Mouse (Mus musculus): ENCODE data around the gene 4930412O13Rik.

Gene 4930412O13Rik

DNA sequence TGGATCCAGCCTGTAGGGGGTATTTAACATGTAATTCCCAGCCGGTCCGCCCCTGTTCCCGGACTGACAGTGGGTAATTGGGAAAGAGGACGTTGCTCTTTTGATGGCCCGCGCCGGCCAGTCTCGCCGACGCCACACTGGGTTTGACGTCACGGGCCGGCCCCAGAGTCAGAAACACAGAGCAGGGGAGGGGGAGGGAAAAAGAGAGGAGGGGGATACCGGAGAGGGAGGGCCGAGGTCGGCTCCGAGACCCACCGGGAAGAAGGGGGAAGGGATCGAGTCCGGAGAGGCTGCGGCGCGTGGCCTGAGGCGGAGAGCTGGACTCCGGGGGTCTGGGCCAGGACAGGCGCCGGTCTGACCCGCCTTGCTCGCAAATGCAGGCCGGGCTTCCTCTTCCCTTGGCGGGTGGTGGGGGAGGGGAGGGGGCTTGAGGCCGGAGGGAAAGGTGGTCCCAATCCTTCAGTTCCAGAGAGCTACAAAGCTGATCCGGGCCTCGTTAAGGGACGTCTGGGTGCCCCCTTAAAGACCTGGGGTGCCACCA, at the start of gene 4930412O13Rik:
TSS of gene 4930412O13Rik (plus strand) at position 202 of the 541 bp plus-strand sequence.
- no peak for DNase-seq (ENCODE audit: low spot score)

DNA sequence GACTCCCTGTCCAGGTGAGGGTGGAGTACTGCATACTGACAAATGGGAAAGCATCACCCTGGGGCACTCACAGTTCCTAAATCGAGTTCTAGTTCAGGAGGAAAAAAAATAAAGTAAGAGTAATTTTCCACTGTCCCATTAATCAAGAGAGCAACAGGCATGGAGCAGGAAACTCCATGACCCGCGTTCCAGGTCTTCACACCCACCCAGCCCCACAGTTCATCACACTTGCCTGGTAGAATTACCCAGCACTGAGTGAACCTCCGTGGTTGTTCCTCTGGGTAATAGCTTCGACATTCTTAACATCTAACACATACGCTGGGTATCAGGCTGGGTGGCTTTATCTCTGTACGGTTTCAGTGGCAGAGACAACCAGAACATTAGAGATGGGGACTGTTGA, 47.3 kb upstream of the 4930412O13Rik start:
- no peak for DNase-seq (ENCODE audit: low spot score)

DNA sequence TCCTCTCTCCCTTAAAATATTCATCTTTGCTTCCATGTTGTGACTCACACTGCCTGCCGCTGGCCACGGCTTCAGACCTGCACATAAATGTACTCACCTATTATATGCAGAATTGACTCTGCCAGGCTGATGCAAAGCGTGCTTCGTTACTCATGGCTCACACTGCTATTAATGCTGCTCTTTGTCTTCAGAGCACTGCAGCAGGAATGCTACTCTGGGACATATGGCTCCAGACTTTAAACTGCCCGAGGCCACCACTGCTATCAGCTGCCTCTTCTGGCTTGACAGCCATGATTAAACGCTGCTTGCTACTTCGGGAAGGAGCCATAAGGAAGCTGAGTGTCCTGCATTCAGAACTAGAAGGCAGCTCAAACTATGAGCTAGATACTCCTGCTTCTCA, 45.9 kb upstream of the 4930412O13Rik start:
- no peak for DNase-seq (ENCODE audit: low spot score)

DNA sequence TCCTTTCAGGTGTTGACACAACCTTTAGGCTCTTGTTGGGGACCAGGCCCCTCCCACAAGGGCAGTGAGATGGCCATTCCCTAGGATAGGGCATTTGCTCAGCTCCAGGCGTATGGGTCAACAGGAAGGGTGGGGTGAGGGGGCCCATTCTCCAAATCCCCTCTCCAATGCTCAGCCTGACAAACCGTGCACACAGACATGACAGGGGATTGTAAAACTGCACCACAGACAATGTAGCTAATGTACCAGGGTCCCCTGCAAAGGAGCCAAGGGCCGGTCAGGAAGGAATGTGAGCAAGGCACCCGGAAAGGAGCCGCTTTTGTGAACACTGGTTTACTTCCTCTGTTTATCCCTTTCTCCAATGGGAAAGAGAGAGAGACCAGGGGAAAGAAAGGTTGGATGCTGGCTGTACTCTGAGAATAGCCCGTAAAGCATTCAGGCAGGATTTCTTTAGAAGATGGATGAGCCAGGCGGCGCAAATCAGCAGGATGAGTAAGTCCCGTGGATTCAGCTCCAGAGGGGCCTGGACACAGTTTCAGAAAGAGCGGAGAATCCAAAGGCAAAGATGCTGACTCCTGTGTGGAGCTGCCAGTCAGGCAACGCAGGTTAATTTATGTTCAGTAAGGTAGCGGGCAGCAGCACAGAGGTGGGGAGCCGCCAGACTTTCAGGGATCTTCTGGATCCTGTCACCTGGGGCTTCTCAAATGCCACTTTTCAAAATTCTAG, 28.0 kb upstream of the 4930412O13Rik start:
- no peak for DNase-seq (ENCODE audit: low spot score)

DNA sequence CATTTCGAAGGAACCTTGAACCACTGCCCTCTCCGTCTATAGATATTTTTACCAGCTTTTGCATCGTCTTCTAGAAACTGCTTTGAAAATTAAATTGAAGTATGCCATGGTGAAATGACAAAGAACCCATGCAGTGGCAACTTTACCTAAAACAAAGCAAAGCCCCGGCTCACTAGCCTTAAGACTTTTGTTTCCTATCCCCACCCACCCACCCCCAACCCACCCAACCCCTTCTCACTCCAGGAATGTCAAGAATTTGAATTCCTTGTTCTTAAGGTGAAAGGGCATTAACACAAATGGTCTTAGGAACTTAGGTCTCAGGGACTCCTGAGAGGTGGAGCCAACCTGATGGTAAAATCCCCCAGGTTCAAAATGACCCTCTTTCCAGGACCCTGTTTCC, 25.2 kb upstream of the 4930412O13Rik start:
- no peak for DNase-seq (ENCODE audit: low spot score)

DNA sequence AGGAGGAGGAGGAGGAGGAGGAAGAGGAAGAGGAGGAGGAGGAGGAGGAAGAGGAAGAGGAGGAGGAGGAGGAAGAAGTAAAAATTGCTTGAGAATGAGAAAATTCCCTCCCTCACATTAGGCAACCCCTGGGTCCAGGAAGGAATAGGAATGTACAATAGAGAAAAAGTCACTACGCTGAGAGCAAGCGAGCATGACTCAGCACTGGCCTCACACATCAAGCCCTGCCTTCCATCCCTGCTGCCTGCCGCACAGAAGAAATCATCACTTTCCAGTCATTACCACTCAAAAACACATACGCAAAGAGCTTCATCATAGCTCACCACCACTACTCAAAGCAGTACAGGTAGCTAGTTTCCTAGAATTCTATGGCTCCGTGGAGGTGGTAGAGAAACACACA, 20.4 kb upstream of the 4930412O13Rik start:
- no peak for DNase-seq (ENCODE audit: low spot score)

DNA sequence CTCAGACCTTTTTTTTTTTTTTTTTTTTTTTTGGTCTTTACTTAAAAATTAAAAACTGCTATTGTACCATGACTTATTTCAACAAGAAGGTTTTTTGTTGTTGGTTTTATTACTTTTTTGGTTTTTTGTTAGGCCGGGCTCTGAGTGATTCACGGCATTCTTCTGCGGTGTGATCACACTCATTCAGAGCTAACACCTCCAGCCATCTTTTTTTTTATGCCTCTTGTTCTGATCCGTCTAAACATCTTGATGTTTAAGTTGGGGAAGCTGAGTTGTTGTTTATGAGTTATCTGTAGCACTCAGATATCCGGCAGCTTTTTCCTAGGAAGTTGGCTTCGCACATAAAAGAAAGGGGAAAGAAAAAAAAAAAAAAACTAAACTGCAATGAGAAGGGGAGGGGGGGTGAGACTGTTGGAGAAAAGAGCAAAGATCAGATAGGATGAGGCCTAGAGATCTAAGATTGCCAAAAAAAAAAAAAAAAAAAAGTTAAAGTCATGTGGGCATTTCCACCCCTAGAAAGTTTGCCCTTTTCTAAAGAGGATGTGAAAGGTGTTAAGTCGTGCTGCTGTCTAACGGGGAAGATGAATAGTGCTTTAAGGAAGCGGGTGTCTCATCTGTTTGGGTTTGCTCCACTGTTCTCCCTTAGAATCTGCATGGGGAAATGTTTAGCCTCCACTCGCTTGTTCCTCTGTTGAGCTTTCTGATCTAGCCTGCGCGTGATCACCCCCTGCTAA, 13.8 kb upstream of the 4930412O13Rik start:
- DNase-seq (ENCODE audit: low spot score), result no peak

DNA sequence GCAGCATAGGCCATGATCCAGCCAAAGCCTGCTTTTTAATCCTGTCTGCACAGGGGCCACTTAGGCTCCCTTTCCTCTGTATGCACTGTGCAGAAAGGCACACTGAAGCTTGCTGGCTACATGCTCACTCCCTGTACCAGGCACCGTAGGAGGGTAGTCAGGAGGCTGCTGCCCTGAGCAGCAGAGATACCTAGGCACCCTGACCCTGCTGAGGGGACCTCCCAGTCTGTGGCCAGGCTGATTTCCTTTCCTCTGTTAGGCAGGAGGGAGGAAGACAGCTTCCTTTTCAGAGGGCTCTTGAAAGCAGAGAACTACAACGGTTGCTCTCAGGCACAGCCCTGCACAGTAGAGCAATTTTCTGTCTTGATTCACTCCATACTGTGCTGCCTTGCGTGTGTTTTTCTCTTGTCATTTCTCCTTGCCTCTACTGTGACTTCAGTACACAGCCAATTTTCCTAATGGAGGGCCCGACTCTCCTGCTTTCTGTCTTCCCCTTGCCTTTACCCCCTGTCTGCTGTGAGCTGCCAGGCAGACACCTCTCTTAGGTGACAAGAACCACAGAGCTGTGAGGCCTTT, 9.8 kb upstream of the 4930412O13Rik start:
- DNase-seq (ENCODE audit: low spot score), result no peak

DNA sequence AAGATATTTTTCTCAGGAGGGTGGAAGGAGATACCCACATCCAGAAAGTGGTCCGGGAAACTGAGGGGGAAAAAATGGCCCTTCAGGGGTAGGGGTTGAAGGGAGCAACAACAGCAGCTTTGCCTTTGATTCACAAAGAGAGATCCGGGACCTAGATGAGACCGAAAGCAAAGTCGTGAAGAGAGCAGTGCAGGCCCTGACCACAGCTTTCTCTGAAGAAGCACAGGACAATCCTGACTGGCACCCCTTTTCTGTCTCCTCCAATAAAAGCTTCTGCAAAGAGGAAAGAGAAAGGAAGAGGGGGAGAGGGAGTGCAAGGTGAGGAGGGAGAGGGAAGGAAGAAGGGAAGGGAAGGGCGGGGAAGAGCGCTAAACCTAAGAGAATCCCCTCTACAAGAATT, 9.3 kb upstream of the 4930412O13Rik start:
- no peak for DNase-seq (ENCODE audit: low spot score)

DNA sequence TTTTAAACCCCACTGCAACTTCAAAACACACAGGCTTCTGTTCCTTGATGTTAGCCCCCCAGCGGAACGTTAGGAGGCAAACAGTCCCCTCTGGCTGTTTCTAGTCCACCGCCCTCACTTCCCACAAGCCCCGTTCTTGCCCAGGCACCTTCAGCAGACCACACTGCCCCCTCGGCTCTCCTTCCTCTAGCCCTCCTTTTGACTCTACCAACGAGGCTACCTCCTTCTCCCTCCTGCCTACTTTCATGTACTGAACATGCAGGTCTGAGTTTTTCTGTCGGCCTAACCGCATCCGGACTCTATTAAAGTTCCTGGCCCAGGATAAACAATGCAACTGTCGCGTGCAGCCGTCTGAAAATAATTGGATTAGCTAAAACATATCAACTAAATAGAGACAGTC, 8.4 kb upstream of the 4930412O13Rik start:
- DNase-seq (ENCODE audit: low spot score), result no peak

DNA sequence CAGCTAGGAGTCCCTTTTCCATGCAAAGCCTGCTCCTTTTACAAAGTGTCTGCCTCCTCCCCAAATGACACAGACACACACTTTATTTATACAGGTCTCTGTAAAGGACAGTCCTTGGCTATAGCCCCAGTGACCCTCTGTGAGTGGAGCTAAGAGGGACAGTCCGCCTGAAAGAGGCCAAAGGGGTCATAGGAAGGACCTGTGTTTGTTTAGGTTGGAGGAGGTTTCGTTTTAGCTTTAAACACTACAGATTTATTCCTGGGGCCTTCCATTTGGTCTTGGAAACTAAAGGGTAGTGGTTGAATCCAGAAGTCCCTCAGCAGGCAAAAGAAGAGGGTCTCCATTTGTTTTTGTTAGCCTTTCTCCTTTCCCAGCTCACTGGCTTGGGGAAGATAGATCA, 7.3 kb upstream of the 4930412O13Rik start:
- no peak for DNase-seq (ENCODE audit: low spot score)

DNA sequence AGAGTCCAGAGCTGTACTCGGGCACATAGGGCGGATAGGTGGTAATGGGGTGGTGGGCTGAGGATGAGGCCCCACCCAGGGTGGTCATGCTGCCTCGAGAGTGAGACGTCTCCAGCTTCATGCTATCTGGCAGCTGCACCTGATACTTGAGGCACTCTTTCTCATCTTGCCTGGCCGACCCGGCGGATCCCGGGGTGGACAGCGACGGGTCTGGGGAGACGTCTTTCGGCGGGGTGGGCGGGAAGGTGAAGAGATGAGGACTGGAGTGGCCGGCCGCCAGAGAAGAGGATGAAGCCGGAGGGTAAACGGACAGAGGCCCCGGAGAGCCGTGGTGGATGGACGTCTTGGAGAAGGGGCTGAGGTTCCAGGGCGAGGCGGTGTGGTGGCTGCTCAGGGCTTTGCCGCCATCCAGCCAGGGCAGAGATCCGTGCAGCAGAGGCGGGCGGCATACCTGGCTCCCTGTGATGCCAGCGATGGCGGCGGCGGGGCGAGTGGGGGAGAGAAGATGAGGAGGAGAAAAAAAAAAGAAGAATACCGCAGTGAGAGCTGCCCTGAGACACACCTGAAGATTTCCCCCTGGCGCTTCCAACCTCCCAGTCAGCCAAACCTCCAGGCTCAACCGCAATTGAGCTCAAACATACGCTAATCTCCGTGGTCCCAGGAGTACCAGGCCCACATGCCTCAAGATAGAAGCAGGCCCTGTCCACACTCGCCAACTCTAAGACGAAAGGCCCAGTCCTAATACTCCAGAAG, 6.4 kb upstream of the 4930412O13Rik start:
- no peak for DNase-seq (ENCODE audit: low spot score)

DNA sequence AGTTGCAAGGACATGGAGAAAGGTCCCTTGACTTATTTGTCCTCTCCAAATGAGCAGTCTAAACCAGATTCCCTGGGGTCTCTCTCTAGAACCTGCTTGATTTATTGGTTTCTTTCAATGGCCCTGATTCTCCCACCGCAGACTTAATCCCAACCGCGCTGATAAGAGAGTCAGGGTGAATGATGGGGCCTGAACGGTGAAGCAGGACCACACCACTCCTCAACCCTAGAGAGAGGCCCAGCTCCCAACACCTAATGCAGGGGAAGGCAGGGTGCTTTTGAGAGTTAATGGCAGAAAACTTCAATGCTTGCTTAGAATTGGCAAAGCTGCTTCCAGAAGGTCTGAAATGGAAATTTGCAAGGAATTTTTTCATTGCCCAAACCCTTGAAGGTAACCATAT, 5.8 kb upstream of the 4930412O13Rik start:
- DNase-seq (ENCODE audit: low spot score), result no peak

DNA sequence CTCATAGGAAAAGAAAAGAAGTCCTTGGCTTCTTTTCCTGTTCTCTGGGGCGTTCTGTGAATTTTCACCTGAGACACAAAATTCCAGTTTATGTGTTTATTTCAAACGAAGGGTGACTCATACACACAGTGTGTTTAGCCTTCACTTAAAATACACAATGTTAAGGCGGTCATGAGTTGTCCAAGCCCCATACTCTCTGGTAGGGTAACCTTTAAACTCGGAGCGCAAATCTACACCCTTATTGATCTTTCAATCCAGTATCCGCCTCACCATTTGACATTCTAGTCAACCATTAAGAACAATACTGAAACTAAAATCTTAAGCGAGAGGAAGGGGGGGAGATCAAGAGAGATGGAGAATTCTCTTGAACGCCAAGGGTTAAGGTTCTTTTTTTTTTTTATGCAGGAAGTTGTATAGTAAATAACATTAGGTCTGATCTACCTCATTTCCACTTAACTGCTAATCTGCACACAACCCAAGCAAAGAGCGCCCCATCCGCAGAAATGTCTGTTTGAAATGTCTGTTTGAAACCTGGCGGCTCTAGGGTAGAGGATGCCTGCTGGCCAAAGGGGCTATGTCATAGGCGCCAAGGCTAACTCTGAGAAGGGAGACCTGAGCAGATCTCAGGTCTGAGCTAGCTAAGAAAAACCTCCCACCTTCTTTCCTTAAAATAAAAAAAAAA, 5.2 kb upstream of the 4930412O13Rik start:
- no peak for DNase-seq (ENCODE audit: low spot score)

DNA sequence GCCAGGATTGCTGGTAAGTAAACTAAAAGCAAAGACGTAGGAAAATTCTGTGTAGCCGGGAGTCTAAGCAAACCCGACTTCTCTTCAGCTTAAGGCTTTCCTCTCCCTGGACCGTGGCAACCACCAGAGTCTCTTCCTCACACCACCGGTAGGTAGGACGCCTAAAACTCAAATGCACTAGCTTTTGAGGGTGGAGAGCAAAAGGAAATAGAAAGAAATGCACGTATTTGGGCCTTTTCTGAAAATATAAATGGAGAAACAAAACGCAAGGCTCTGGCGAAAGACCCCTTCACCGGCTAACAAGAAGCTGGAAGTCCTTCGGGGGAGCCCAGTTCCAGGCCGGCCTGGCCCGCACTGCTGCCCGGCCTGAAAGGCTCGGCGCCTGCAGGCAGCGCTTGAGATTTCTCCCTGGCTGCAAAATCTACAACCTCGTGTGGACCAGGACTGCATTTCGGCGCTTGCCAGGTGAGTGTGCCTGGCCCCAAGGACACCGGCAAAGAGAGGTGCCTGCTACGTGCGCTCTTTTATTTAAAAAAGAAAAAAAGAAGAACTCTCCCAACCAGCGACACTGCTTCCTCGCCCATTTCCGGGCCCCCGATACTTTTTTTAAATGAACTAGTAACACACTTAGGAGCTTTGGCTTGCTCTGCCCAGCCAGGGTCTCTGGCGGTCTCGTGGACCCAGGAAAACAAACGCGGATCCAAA, 4.3 kb upstream of the 4930412O13Rik start:
- no peak for DNase-seq (ENCODE audit: low spot score)

DNA sequence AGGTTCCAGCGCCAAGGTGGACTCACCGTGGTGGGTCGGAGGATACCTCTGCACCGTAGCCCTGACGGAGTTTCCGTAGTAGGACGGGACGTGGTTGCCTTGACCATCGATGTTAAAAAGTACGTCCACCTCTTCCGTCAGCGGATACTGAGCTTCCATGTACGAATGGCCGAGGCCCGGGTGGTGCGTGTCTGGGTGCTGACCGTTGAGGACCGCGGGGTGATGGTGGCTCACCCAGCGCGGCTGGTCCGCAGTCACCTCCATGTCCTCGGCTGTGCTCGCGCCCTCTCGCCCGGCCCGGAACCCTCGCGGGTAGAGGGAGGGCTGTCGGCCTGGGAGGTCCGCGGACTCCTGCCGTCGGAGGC, 3.7 kb upstream of the 4930412O13Rik start:
- no peak for DNase-seq (ENCODE audit: low spot score)

DNA sequence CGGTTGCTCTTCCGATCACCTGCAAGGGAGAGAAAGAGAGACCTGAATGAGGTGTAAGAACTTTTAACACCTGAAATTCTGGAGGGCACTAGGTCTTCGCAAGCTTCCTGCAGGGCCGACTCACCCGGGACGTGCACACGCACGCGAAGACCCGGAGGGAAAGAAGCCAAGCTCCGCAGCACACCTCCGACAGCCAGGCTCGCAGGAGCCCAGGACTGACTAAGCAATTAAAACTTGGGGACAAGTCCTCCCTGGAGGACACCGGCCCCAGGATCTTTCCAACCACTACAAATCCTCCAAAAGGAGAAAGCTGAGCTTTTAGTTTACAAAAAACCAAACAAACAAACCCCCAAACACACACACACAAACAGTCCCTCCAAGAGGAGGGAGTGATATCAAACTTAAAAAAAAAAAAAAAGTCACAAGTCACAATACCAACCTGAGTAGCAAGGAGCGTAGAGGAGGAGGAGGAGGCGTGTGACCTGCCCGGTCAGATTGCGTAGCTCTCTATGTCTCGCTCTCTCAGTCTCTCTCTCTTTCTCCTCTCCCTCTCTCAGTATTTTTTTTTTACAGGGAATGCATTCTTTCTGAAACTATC, 3.0 kb upstream of the 4930412O13Rik start:
- no peak for DNase-seq (ENCODE audit: low spot score)

DNA sequence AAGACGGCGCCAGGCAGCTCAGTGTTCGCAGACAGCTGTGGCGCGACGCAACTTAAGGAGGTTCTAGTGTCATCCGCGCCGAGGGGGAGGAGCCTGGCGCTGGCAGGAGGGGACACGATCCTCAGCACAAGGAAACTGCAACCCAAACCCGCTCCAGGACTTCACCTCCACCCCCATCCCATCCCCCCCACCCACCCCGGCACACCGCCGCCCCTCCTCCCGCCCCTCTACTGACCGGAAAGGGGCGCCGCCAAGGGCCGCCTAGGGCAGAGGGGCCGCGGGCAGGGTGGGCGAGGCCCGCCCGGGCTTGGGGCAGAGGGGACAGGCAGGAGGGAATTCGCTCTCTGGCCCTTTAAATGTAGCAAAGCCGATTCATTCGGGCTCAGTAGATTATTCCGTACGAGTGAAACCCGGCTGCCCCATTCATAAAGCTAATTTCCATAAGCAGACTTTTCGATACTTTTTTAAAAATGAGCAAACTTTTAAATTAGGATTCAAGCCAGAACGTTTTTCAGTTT, 2.4 kb upstream of the 4930412O13Rik start:
- DNase-seq (ENCODE audit: low spot score), result no peak

DNA sequence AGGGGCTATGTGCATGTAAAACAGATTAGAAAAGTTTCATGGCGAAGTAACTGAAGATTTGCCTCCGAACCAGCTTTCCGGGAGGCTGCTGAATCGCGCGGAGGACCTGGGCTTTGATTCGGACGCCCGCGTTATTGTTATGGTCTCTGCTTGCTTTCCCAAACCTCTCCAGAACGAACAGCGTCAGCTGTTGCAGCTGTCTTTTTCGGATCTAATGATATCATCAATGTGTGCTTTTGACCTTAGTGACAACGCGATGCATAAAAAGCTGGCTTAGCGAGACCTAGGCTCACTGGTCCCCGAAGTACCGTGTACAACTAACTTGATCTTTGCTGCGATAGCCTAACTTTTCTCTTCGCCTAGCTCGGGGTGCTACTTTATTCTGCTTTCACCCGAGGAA, 2.0 kb upstream of the 4930412O13Rik start:
- no peak for DNase-seq (ENCODE audit: low spot score)

DNA sequence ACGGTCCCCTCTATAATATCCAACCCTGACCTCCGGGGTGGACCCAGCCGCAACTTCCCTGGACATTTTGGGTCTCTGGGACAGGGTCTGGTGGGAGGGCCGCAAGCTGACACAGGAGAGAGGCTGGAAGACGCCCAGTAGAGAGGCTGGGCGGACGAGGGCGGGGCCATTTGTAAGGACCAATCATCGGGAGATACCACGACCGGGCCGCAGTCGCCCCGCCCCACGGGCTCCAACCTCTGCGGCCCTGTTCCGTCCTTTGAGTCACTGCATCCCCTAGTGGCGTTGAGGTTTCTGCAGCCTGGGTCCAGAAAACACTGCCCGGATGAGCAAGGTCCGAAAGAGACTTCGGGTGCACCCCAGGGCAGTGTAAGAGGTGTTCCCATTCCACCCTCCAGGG, 1.6 kb upstream of the 4930412O13Rik start:
- peak; percentile 95 for DNase-seq (ENCODE audit: low spot score)

DNA sequence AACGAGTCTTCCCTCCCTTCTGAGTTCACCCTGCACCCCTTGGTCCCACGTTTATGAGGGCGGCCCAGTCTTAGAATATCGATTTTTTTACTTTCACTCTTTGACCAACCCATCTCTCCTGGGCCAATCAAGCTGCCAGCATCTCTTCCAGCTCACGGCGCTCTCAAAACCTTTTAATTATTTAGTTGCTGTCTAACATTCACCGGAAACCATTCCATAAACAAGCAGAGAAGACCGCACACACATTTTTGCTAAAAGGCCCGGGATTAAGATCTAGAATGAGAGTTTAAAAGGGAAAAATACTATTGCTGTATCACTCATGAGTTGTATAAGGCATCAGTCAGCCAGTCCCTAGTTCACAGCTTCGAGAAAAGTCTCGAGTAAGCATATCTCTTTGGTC, 781 bp upstream of the 4930412O13Rik start:
- no peak for DNase-seq (ENCODE audit: low spot score)
